Mouse (Mus musculus) cerebellum, adult 18-20 months (tissue): ENCODE results near the gene Vav3.

Source experiments
- DNase-seq, 2 experiments: peaks; one replicate each; pipeline ENCODE4 v3.0.0; 2021

Gene Vav3

DNA sequence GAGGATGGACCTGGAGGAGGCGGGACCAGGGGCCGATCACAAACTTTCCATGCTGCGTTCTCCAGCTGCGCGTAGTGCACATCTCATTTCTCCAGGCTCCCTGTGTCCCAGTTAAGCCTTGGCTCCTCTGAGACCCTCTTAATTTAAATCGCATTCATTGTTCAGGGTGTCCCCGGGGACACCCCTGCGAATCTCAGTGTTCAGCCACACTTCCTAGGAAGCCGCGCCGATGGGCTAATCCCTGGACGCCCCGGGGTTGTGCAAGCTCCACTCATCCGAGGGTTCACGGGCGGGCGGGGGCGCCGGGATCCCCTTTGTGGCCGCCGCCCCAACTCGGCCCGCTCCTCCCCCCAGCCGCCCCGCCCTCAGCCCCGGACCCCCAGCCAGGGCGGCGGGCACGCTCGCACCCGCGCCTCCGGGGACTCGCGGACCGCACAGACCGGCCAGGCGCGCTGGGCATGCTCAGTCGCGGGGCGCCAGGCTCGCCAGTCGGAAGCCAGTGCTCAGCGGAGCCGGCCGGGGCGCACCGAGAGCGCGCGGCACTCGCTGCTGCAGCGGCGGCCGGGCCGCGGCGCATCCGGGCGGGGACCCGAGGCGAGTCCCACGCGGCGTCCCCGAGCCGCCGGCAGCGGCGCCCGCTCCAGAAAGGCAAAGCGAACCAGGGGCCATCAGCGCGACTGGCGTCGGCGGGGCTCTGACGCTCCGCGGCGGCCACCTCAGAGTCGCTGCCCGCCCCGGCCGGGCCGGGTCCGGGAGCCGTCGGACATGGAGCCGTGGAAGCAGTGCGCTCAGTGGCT lies at the start of gene Vav3:
TSS of gene Vav3 (plus strand) at position 380 of the 797 bp plus-strand sequence.
- peak; percentile 3 to 36 for DNase-seq

DNA sequence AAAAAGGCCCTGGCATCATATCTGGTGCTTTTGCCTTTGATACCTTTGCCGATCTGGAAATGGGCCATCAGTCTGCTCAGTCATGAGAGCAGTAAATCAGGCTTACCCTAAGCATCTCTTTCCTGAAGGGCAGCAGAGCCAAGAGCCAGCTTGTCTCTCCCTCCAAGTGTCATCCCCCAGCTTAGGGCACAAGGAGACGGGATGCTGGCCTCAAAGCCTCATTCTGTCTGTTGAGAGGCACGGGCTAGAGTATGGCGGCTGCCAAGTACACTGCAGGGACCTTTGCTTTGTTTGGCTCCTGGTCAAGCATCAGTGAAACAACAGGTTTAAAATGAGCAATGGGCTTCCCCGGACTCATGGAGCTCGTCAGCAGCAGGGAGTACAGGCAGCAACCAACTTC lies 41.6 kb upstream of the Vav3 start:
- DNase-seq: peak in 1 of 2 experiments; percentile 2

DNA sequence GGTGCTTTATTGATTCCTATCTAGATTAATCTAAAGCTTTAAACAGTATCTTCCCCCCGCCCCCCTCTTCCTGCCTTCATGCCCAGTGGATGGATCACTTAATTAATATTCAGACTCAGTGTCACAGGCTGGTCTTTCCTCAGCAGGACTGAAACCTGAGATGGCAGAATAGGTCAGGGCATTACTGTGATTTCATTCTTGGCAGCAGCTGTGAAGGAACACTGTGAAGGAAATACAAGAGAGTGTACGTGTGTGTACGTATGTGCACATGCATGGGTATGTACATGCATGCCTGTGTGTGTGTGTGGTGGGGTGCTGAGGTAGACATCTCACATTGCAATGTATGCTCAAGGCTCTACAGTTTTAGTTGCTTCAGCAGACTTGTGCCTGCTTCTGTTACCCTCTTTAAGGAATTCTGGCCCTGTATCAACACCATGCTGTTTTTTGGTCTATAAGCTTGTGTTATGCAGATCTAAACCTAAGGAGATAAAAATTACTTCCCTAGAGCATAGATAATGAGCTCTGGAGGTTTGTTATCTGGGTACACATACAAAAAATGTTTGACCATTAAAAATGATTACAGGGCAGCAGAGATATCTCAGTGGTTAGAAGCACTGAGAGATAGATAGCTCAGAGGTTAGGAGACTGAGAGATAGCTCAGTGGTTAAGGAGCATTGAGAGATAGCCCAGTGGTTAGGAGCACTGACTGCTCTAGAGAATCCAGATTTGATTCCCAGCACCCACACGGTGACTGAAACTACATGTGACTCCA lies 41.0 kb upstream of the Vav3 start:
- no peak for DNase-seq

DNA sequence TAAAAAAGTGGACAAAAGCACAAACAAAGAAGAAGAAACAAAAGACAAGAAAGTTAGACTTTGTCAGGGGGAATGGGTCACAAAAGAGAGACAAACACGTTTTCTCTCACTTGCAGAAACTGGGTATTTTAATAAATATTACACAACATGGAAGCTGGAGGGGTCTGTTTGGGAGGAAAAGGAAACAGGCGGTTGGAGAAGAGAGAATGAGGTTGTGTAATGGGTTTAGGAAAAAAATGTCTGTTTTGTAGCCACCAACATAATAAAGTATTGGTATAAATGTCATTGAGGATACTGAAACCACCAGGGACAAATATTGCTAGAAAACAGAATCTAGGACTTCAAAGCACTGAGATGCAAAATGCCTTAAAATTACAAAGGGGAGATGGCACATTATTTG lies 38.4 kb upstream of the Vav3 start:
- no peak for DNase-seq

DNA sequence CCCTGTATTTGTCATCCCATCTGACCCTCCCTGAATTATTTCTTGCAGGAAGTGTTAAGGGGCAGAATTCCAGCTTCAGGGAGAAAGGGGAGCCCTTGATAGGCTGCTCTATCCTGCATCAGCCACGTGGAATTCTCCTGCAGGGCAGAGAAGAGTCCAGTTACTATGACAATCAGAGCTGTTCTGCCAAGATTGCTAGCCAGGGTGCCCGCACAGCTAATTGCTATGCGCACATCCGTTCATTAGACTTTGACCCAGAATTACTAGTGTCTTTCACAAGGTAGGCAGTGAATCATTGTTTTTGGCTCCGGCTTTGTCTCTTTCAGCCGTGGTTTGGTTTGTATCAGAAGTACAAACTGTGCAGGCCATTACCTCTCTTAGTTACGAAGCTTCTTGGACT lies 33.0 kb upstream of the Vav3 start:
- peak in 1 of 2 experiments; percentile 19 for DNase-seq

DNA sequence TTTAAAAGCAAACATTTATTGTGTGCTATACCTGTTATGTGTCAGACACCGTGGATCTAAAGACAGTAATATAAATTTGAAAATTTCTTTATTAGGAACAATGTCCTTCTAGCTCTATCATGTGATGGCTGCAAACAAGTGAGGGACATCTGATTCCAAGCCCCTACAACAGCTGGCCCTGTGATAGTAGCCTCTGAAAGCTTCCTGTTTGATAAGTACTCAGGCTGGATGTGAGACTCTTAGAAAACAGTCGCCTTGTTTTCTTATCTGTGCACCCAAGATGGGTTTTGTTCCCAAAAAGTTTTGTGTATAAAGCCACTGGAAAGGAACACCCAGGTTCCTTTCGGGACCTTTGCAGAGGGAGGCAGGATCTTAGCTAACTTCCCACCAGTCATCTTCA lies 32.0 kb upstream of the Vav3 start:
- DNase-seq: no peak

DNA sequence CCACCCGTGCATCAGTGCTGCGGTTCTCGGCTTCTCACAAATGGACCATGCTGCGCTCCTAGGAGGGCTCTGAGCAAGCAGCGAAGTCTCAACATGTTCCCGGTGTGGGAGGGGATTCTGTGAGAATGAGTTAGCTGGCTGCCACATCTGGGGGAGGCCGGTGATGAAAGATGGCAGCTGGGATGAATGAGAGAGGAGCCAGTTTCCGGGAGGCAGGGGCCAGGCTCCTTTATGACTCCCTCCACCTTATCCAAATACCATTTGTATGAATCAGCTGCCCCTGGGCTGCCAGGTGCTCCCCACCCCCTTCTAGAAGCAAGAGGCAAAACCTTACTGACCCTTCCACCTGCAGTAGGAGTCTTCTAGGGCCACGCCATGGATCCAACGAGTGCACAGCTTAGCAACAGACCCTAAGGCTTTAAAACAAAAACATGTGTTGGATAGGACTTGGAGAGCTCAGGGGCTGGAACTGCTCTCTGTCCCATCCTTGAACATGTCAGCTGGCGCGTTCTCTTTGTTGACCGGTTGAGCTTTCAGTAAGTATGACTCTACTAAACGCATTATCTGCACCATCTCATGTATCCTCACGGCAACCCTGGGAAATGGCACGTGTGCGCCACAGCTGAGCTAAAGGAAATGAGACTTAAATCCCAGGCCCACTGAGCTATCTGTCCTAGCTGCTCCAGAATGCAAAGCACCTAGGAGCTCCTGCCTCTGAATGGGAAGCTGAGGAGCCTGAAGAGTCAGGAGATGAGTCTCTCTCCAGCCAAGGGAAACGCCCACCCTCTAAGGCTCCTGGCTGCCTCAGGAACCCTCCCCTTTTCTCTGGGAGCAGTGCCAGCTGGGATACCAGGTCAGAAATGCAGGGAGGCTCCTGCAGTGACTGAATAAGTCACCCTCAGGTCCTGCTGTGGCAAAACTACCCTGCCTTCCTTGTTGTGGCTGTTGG lies 30.9 kb upstream of the Vav3 start:
- no peak for DNase-seq

DNA sequence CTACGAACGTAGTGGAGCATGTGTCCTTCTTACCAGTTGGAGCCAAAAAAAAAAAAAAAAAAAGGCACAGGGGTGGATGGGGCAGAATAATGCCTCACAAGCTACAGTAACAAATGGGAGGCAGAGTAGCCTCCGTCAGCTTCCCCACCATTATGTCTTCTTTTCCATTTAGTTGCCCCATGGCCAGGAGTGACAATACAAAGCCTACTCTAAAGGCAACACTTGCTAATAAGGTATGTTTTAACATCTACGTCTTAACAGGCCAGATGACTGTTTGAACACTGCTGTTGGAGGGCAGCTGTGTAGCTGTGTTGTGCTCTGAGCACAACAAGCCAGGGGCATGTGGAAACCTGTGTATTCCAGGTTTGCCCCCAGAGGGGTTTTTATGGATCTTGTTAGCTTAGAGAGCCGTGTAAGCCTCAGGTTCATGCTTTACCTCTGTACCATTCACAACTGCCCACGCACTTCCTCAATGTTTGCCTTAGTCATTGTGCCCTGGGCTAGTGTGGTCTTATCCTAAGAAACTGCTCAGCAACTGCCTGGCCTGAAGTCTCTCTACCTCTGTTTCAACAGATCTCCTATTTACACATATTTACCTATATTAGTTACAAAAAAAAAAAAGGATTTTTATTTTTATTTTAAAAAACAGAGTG lies 29.2 kb upstream of the Vav3 start:
- DNase-seq: no peak

DNA sequence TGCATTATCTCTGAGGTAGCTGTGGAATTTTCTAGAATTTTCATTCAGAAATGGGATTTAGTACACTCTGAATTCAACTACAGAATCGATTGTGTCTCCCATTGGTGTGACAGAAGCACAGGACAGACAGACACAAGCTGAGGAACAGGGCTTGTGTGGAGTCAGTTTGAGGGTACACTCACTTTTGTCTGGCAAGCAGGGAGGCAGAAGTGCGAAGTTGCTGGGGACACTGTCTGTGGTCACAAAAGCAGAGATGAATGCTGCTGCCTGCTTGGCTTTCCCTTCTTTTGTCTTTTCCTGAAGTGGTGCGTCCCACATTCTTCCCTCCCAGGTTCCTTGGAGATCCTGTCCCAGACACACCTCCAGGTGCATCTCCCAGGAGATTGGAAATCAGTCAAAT lies 28.6 kb upstream of the Vav3 start:
- no peak for DNase-seq

DNA sequence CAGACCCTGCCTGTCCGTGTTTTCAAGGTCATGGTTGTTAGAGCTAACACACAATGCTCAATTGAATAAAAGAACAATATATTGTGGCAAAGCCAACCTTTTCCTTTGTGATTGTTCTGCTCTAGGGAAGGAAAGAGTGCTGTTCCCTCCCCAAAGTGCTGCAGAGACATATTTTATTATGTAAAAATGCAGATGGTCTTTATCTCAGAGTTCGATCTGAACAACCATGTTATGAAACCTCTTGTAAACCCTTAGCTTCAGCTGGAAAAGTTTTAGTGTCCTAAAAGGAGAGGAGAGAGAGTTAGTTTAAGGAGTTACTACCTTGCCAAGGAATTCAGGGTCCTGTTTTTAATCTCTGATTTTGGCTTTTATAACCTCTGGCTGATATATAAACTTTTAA lies 27.0 kb upstream of the Vav3 start:
- DNase-seq: no peak

DNA sequence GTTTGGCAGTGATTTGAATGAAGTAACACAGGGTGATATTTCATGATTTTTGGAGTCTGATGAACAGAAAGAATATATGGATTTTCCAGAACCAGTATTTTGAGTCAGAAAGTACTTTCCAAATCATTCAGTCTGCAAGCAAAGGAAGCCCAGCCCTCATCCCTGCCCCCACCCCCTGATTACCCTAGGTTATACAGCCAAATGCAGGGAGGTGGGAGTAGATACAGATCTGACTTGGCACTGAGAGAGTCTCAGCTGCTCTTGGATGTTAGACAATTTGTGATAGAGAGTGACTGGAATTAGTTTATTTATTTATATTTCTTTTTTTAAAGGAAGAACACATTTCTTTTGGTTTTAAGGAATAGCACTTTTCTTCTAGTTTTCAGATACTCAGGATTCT lies 18.2 kb upstream of the Vav3 start:
- no peak for DNase-seq

DNA sequence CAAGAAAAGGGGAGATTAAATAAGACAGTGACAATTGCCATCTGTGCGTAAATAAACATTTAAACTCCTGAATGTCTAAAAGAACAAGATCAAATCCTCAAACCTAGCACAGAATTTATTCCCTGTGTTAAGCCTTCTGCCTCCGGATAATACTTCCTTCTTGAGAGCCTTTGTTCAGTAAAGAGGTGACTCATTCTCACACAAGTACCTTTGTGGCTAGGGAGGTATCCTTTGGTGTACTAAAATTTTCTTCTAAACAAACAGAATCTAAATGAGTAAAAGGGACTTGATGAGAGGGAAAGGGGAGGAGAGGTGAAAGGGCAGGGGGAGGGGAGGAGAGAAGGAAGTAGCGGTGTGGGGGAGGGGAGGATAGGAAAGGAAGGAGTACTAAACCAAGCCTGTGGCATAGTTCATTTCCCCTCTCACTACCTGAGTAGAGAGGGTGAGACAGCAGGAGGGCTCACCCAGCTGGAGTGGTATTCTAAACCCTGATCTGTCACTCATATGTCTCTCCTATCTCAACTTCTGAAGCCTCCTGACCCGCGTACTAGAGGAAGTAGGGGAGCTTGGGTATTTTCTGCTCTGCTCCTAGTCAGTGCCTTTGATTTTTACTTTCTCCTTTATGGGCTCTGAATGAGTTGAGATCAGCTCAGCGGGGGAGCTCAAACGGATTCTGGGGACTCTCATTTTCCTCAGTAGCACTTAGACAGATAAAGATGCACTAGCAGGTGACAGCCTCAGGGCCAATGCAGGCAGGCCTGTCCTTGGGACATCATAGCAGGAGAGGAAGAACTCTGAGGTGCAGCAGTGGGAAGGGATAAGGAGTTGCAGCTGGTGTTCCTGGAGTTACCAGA lies 16.8 kb upstream of the Vav3 start:
- DNase-seq: no peak

DNA sequence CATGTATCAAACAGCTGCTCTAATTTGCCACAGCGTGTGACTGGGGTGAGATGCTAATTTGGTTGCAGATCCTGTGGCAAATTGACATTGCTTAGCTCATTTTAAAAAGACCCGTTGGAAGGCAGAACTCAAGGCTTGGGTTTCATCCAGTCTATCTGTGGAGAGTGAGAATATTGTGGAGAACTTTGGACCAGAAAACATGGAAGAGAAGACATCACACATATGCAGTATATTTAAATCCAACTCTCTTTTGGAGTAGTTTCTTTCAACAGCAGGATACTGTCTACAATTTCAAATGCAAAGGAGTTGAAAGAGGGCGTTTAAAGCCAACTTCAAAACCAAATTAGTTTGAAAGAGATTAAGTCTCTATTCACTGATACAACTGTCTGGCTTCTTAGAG lies 13.3 kb upstream of the Vav3 start:
- DNase-seq: no peak

DNA sequence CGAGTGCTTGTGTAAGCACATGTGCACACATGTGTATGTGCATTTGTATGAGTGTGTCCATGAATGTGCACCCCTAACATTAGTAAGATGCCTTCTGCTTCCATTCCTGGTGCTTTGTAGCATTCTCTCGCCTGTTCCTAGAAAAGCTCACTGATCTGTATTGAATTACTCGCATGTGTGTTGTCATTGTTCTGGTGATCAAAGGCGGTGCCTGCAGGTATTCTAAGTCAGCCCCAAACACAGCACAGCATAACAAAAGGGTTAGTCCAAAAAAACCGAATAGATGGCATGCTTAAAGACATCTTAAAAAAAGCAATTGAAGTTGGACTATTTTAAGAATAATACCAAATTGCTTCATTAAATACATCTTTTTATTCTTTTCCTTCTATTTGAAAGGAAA lies 7.7 kb upstream of the Vav3 start:
- DNase-seq: no peak

DNA sequence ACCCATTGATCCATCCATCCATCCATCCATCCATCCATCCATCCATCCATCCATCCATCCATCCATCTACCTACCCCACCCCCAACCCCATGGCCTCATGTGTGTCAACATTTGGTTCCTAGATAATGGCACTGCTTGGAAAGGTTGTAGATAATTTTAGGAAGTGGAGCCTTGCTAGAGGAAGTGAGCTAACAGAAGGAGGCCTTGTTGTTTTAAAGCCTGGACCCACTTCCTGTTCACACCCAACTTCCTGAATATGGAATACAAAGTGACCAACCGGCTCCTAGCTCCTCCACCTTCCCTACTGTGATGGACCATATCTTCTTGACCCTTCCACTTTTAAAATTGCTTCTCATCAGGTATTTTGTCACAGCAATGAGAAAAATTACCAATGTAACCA lies 5.0 kb upstream of the Vav3 start:
- no peak for DNase-seq

DNA sequence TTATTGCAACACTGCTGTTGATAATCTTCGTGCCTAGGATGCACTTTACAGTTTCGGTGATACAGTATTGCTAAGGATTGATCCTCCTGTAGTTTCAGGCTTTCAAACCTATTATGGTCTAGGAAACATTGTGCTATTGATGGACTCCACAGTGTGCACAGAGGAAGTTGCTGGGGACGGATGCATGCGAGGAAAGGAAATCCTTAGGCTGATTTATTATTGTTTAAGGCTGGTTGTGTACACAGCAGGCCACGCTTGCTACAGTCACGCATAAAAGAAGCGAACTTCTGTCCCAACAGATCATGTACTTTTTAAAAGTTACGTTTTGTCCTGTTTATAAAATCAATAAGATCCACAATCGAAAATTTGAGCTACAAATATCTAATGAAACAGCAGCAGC lies 1.2 kb upstream of the Vav3 start:
- DNase-seq: no peak

DNA sequence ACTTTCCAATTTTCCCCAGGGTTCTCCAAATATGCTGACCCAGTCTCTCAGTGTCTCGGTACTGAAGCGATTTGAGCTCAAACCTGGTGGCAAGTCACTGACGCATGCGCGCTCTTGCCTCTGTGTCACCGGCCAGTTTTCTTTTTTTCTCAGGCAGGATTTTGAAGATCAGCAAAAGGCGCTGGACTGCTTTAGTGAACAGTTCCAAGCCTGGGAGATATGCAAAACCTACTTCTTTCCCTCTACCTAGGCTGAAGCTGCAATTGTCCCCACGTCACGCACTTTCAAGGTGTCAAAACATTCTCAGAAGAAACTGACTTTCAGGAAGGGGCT lies 546 bp upstream of the Vav3 start:
- DNase-seq: peak; percentile 11 to 19

DNA sequence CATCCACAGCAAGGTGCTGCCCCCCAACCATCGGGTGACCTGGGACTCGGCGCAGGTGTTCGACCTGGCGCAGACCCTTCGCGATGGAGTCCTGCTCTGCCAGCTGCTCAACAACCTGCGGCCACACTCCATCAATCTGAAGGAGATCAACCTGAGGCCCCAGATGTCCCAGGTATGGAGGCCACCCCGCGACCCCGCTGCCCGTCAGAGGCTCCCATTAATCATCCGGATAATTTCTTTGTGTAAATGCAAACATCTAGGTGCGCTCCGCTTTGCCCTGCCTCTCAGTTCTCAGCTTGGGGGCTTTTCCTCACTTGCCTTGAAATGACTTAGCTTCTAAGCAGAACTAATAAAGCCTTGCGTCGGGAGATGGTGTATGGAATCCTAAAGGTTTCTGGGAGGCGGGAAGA lies 623 bp downstream of the Vav3 start:
- DNase-seq: no peak

DNA sequence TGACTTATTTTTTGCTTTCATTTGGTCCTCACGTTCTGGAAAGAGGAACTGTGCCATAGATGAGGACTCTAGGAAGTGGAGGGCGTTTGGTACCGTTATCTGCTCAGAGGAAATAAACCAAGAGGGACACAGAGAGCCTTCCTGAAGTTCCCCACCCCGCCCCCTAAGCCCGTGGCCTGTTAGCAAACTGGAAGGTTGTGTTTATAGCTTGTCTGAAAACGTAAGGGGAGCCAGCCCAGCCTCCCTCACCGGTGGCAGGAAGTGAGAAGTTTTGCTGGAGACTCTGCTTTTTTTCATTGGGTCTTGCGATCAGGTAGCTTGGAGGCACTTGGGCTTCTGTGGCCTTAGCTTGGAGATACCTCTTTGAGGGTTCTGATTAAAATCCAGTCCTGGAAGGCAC lies 1.2 kb downstream of the Vav3 start:
- DNase-seq: no peak

DNA sequence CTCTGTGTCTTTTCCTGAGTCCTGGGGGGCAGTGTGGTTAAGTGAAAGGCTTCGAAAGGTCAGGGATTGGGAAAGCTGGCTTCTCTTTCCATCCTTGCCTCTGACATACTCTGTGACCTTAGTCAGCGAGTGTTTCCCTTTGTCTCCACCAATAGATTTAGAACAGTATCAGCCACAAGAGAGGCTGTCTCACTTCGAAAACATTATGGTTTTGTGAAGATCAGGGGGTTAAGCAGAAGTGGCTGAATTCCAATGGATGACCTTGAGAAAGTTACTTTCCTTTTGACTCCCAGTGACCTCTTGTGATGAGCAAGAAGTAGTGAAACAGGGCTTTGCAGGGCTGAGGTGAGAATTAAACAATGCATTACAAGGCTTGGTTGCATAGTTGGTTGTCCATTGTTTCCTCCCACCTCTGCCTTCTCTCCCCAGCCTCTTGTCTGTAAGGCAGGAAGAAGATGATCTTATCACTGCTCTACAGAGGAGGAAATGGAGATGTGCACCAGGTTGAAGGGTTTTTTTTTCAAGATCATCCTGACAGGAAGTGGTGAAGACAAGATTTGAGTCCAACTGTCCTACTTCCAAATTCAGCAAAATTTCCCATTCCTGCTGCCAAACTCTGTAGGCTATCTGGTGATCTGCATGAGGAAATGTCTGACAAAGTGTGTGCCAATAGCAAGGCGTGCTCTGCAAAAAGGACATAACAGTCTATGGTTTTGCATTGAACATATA lies 11.7 kb downstream of the Vav3 start:
- DNase-seq: no peak

DNA sequence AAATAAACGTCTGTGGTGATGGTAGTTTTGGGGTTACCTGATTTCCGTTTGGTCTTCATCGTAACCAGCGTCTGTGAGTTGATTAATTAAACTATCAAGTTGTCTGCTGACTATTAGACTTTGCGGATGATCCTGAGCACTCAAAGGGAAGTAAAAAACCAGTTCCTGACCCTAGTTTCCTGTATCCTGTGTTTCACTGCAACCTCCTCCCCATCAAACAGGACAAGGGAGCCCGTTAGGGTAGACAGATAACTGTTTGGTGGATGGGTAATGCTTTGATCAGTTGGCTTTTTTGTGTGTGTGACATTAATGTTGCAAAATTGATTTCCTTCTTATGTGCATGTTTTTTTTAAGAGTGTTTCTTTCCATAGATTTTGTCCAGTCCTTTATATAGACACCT lies 12.2 kb downstream of the Vav3 start:
- DNase-seq: no peak
